In genomic region chr4:28815621-28815920, GRCm38 (mm10) we compare ENCODE assay signal across 9 mouse cellular contexts. TPM values are rescaled to one million over a fixed set of nuclear protein-coding genes. Genes with fewer than 3 reads are reported as not detected.
DNase-seq lines count a peak whose midpoint lies in the region; ATAC-seq and TF ChIP-seq lines count a peak whose summit lies in the region.
"Had no signal": no experiment of that assay in that cellular context is flagged by ENCODE, and none has a peak within 500 bp of the region (broad histone marks: within the 10 kb centered on the region; RNA-seq: fewer than 3 reads in every experiment).

No protein-coding gene starts in this region.

- H3K4me2 ChIP-seq in heart, embryonic 14.5 days (ENCODE audit: low read length) = peak overlapping the region; percentile 88
- H3K4me2 ChIP-seq in hindbrain, embryonic 15.5 days = peak overlapping the region; percentile 61
- H3K4me2 ChIP-seq in midbrain, embryonic 11.5 days = peak overlapping the region; percentile 76

- peak overlapping the region; percentile 93 to 97 for H3K27ac ChIP-seq in heart, embryonic 14.5 days (replicated peaks in 1 of 2; ENCODE audit: control insufficient read depth in 1 of 2, insufficient read depth in 1 of 2, low read depth in 2 of 2, low read length in 2 of 2)
- 0 out of 2 replicates have a peak overlapping the region, but pooled peaks have one; percentile 74 for H3K27ac ChIP-seq in cortical plate, adult 2 months (ENCODE audit: insufficient read depth, low read length)
- peak overlapping the region; percentile 94 for H3K27ac ChIP-seq in hindbrain, embryonic 15.5 days (replicated peaks)
- peak overlapping the region; percentile 83; the same call in 1 of the 2 replicates for H3K27ac ChIP-seq in midbrain, embryonic 11.5 days (ENCODE audit: low read depth, low read length)

- WGBS in heart, embryonic 14.5 days = 0% methylated on average over 15 of the region's 15 CpGs
- under 1% methylated on average over 15 of the region's 15 CpGs for WGBS in hindbrain, embryonic 15.5 days
- 3% methylated on average over 10 of the region's 15 CpGs for WGBS in midbrain, embryonic 11.5 days

- H3K9ac ChIP-seq in heart, embryonic 14.5 days (ENCODE audit: low read length) = peak overlapping the region; percentile 94
- H3K9ac ChIP-seq in hindbrain, embryonic 15.5 days = peak overlapping the region; percentile 80
- peak overlapping the region; percentile 85 for H3K9ac ChIP-seq in midbrain, embryonic 11.5 days (ENCODE audit: low read length)

- no peak for DNase-seq in heart, adult 11 months
- peak; percentile 97 for DNase-seq in midbrain, embryonic 11.5 days (ENCODE audit: low spot score, missing footprints)
- no peak for DNase-seq in retina, postnatal 1 day
- no peak for DNase-seq in thymus, adult 18-20 months
- DNase-seq in kidney, postnatal 10 days = no peak

- ATAC-seq in heart, embryonic 14.5 days (ENCODE audit: insufficient number of reproducible peaks, insufficient read depth, low FRiP score, low read depth) = no peak
- no peak for ATAC-seq in hindbrain, embryonic 15.5 days (ENCODE audit: low FRiP score, low read depth)
- no peak for ATAC-seq in midbrain, embryonic 11.5 days (ENCODE audit: low FRiP score)

- H3K9me3 ChIP-seq in heart, embryonic 14.5 days (ENCODE audit: control insufficient read depth, low read length) = no peaks in the 10 kb centered on the region
- H3K9me3 ChIP-seq in hindbrain, embryonic 15.5 days = no peaks in the 10 kb centered on the region
- no peaks in the 10 kb centered on the region for H3K9me3 ChIP-seq in midbrain, embryonic 11.5 days (ENCODE audit: control insufficient read depth, low read length)

- H3K27me3 ChIP-seq in heart, embryonic 14.5 days (ENCODE audit: control insufficient read depth, insufficient read depth, low read length) = no peaks in the 10 kb centered on the region
- no peaks in the 10 kb centered on the region for H3K27me3 ChIP-seq in hindbrain, embryonic 15.5 days
- no peaks in the 10 kb centered on the region for H3K27me3 ChIP-seq in midbrain, embryonic 11.5 days (ENCODE audit: control insufficient read depth, insufficient read depth, low read length)

- peaks cover 7% of the 10 kb centered on the region; the same call in 1 of the 2 replicates for H3K36me3 ChIP-seq in heart, embryonic 14.5 days (ENCODE audit: control insufficient read depth, insufficient read depth, low read length)
- no peaks in the 10 kb centered on the region for H3K36me3 ChIP-seq in hindbrain, embryonic 15.5 days
- no peaks in the 10 kb centered on the region for H3K36me3 ChIP-seq in midbrain, embryonic 11.5 days (ENCODE audit: control insufficient read depth, insufficient read depth, low read length)
- H3K36me3 ChIP-seq: G1E had no signal

- peaks cover 0 to 3% of the 10 kb centered on the region in 2 experiments; a peak in 1 of 4 replicates for H3K4me1 ChIP-seq in heart, embryonic 14.5 days (ENCODE audit: control insufficient read depth in 2 of 2, insufficient read depth in 2 of 2, low read length in 2 of 2)
- H3K4me1 ChIP-seq in cortical plate, adult 2 months (ENCODE audit: control insufficient read depth, insufficient read depth, low read length) = no peaks in the 10 kb centered on the region
- 0 out of 2 replicates have a peak, but pooled peaks cover 6% of the 10 kb centered on the region for H3K4me1 ChIP-seq in hindbrain, embryonic 15.5 days (replicated peaks)
- H3K4me1 ChIP-seq in midbrain, embryonic 11.5 days (ENCODE audit: control insufficient read depth, insufficient read depth, low read length) = no peaks in the 10 kb centered on the region; the same call in 1 of the 2 replicates

- peak overlapping the region; percentile 81 to 99 for H3K4me3 ChIP-seq in heart, embryonic 14.5 days (ENCODE audit: control insufficient read depth in 1 of 2, insufficient read depth in 1 of 2, low read depth in 1 of 2, low read length in 2 of 2)
- H3K4me3 ChIP-seq in cortical plate, adult 2 months (ENCODE audit: insufficient read depth, low read length) = peak overlapping the region; percentile 80
- peak overlapping the region; percentile 69 for H3K4me3 ChIP-seq in hindbrain, embryonic 15.5 days
- H3K4me3 ChIP-seq in midbrain, embryonic 11.5 days (ENCODE audit: low read depth, low read length) = peak overlapping the region; percentile 67

- no peak for TF ChIP-seq CTCF in cortical plate, adult 2 months (IDR thresholded peaks at IDR 0.05; ENCODE audit: extremely low read depth, insufficient read depth, low read length)

- TF ChIP-seq POLR2A in cortical plate, adult 2 months (IDR thresholded peaks at IDR 0.05; ENCODE audit: extremely low read depth, insufficient read depth, low read length) = no peak

RNA-seq across cellular contexts. Expression of gene Epha7, which starts 2.6 kb away (rescaled TPM):
- 33.5 and 36.6 TPM in 2 replicates for polyA plus RNA-seq in heart, embryonic 14.5 days (2014; fragmentation: Nextera tagmentation; extraction: Ambion mirVana)
- 29.3 and 38.5 TPM in 2 replicates for polyA plus RNA-seq in cortical plate, adult 2 months (2012; rRNA removed)
- 61.0 and 64.4 TPM in 2 replicates for polyA plus RNA-seq in hindbrain, embryonic 15.5 days (2015; fragmentation: Nextera tagmentation; extraction: Ambion mirVana)
- 74.3 and 85.8 TPM in 2 replicates for polyA plus RNA-seq in midbrain, embryonic 11.5 days (2014; fragmentation: Nextera tagmentation; extraction: Ambion mirVana)
- polyA plus RNA-seq: G1E had no signal
